Mouse (Mus musculus) embryonic facial prominence, embryonic 11.5 days (tissue): ENCODE measurements around the gene Mcoln2. TPM values are rescaled to one million over a fixed set of nuclear protein-coding genes. Genes with fewer than 3 reads are reported as not detected.
A peak's percentile ranks its signal among the peaks of the same experiment; 100 is the strongest.
"Not testable (repeated sequence)": the region's sequence is repeated elsewhere in the genome, so short reads cannot be mapped to it uniquely, and the experiment has no call there.

Experiments
- ATAC-seq: fragments of 200-750 bp; cut with Nextera tagmentation; replicated peaks from 2 replicates; pipeline ENCODE4 v1.8.0; 2017; ENCODE audit warnings: low read depth; ENCODE audit not compliant: insufficient number of reproducible peaks, low FRiP score, low TSS enrichment
- DNase-seq: peaks from one replicate; pipeline ENCODE4 v3.0.0-alpha.2; 2015; ENCODE audit warnings: low spot score
- H3K27ac ChIP-seq: fragments of 300-500 bp; sonication (generic); replicated peaks from 2 replicates; pipeline ENCODE4 v1.5.1; 2014; ENCODE audit warnings: mild to moderate bottlenecking, low read depth, low read length, control low read depth
- H3K27me3 ChIP-seq: fragments of 300-500 bp; sonication (generic); 2 replicates; pipeline ENCODE4 v1.6.1; 2014; ENCODE audit warnings: mild to moderate bottlenecking, low read length, moderate library complexity, mixed read lengths; ENCODE audit not compliant: control insufficient read depth, insufficient read depth
- H3K36me3 ChIP-seq: fragments of 300-500 bp; sonication (generic); replicated peaks from 2 replicates; pipeline ENCODE4 v1.6.1; 2014; ENCODE audit warnings: low read depth, mild to moderate bottlenecking, low read length, moderate library complexity, mixed read lengths; ENCODE audit not compliant: control insufficient read depth, insufficient read depth
- H3K4me1 ChIP-seq: fragments of 300-500 bp; sonication (generic); 2 replicates; pipeline ENCODE4 v1.6.1; 2014; ENCODE audit warnings: low read length, mixed read lengths; ENCODE audit not compliant: control insufficient read depth, insufficient read depth
- H3K4me2 ChIP-seq: fragments of 300-500 bp; sonication (generic); 2 replicates; pipeline ENCODE4 v1.6.1; 2014; ENCODE audit warnings: low read depth, mild to moderate bottlenecking, control low read depth, low read length, moderate library complexity
- H3K4me3 ChIP-seq: fragments of 300-500 bp; sonication (generic); 2 replicates; pipeline ENCODE4 v1.5.1; 2014; ENCODE audit warnings: low read depth, low read length, control low read depth
- H3K9ac ChIP-seq: fragments of 300-500 bp; sonication (generic); replicated peaks from 2 replicates; pipeline ENCODE4 v1.6.1; 2014; ENCODE audit warnings: mild to moderate bottlenecking, control low read depth, low read length
- H3K9me3 ChIP-seq: fragments of 300-500 bp; sonication (generic); replicated peaks from 2 replicates; pipeline ENCODE4 v1.6.1; 2016; ENCODE audit warnings: mild to moderate bottlenecking, low read length, inconsistent platforms, mixed read lengths; ENCODE audit not compliant: control insufficient read depth
- WGBS: fragments of 180-500 bp; shearing (Covaris S2); extraction: QIAGEN DNeasy Blood & Tissue Kit; methylation state at CpG from one replicate; pipeline ENCODE4 v1.1.7; 2014; 5-methylcytosine and 5-hydroxymethylcytosine counted together
- polyA plus RNA-seq: library from polyadenylated mRNA; unstranded; fragments of >200 nt; fragmentation: Nextera tagmentation; extraction: Ambion mirVana; gene quantifications from 2 replicates; pipeline ENCODE4 v1.2.1, GENCODE M21; 2014

Mcoln2 gene
- polyA plus RNA-seq, 1 experiment from 2014 or later = 0.29 TPM

DNA sequence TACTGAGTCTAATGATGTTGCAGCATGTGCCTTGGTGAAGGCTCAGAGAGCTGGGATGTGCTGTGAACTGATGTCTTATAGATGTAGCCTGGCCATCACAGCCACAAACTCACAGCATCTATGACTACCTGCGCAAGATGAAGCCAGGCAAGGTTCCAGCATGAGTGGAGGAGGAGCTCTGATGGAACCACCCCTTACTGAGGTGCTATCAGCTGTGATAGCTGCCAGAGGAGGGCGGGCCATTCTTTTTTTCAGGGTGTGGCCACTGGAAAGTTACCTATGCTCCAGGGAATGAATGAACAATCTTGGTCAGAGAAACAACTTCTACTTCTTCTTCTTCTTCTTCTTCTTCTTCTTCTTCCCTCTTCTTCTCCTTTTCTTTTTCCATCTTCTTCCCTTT, 57.0 kb downstream of the Mcoln2 start:
- ATAC-seq (no peak), DNase-seq (no peak)
- Histone ChIP-seq H3K27me3 (no peaks in the 10 kb centered on the region), H3K4me2 (no peak overlapping the region), H3K9me3 (no peaks in the 10 kb centered on the region), H3K36me3 (no peaks in the 10 kb centered on the region), H3K9ac (no peak overlapping the region), H3K4me3 (no peak overlapping the region), H3K27ac (no peak overlapping the region), H3K4me1 (no peaks in the 10 kb centered on the region)
- 83% methylated on average over 2 of the region's 2 CpGs for WGBS

DNA sequence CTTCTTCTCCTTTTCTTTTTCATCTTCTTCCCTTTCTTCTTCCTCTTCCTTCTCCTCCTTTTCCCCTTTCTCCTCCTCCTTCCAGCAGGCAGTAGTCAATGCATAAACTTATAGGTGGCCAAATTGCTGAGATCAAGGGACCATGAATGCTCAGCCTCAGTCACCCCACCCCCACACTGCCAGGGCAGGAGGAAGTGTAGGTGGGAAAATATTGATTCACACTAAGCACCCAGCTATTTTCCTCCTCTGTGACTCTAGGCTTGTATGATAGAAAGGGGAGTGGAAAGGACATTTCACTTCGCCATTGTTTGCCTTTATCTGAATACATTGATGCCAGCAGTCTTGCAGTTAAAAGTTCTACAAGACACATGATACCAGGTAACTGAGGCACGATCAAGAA, 57.8 kb downstream of the Mcoln2 start:
- ATAC-seq (no peak), DNase-seq (no peak)
- no peak overlapping the region for H3K9ac ChIP-seq
- H3K27ac ChIP-seq = no peak overlapping the region
- H3K4me3 ChIP-seq = no peak overlapping the region
- no peak overlapping the region for H3K4me2 ChIP-seq
- H3K9me3 ChIP-seq = no peaks in the 10 kb centered on the region
- WGBS = 84% methylated on average over 2 of the region's 2 CpGs
- no peaks in the 10 kb centered on the region for H3K27me3 ChIP-seq
- no peaks in the 10 kb centered on the region for H3K36me3 ChIP-seq
- no peaks in the 10 kb centered on the region for H3K4me1 ChIP-seq

- H3K36me3 ChIP-seq, H3K9me3 ChIP-seq, H3K9ac ChIP-seq, H3K4me1 ChIP-seq, H3K4me2 ChIP-seq, DNase-seq, H3K27me3 ChIP-seq, H3K4me3 ChIP-seq, ATAC-seq, H3K27ac ChIP-seq: not testable (repeated sequence)
- WGBS = 94% methylated on average over 8 of the region's 8 CpGs
Observed at GRCm38 (mm10) chr3:146209759-146210158, 60.1 kb downstream of the Mcoln2 start.

DNA sequence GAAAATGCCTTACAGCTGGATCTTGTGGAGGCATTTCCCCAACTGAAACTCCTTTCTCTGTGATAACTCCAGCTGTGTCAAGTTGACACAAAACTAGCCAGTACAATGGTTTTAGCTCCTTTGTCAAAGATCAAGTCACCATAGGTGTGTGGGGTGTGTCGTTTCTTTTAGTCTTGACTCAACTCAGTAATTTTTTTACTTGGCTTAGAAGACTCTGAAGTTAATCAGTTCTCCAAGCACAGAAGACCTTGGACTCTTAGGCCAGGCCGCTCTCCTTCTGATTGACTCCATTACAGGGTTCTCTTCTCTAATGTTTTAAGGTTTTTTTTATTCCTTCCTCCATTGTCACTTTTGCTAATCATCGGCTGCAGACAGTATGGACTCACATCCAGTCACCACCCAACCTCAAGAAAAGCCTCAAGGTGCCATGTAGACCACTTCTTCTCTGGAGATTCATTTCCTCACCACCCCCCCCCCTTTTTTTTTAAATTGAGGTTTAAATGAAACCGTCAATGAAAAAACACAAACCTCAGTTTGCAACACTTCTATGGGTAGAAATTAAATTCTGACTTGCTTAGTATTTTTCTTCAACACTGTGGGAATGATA, 61.6 kb downstream of the Mcoln2 start:
- 84% methylated on average over 4 of the region's 4 CpGs for WGBS
- H3K27me3 ChIP-seq = no peaks in the 10 kb centered on the region
- H3K4me3 ChIP-seq = no peak overlapping the region
- H3K9me3 ChIP-seq = no peaks in the 10 kb centered on the region
- H3K4me1 ChIP-seq = no peaks in the 10 kb centered on the region
- H3K27ac ChIP-seq = no peak overlapping the region
- no peak for ATAC-seq
- no peaks in the 10 kb centered on the region for H3K36me3 ChIP-seq
- no peak for DNase-seq
- no peak overlapping the region for H3K9ac ChIP-seq
- no peak overlapping the region for H3K4me2 ChIP-seq

DNA sequence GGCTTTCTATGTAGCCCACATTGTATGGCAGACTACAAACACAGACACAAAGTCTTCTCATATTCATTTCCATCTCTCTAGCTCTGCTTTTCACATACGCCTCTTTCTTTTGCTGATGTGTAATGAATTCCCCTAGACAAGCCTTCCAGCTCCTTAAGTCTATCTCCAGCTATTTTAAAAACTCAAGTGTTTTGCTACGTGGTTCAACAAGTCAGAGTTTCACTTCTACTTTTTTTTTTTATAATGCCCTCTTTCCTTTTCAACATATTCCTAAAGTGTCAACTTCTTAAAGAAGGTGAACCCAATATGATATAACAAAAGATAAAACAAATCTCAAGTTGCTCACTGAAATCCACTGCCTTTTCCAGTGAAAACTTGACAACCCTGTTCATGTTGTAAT, 62.3 kb downstream of the Mcoln2 start:
- no peak overlapping the region for H3K27ac ChIP-seq
- no peaks in the 10 kb centered on the region for H3K36me3 ChIP-seq
- H3K9ac ChIP-seq = no peak overlapping the region
- H3K4me3 ChIP-seq = no peak overlapping the region
- 84% methylated on average over 2 of the region's 2 CpGs for WGBS
- H3K4me2 ChIP-seq = no peak overlapping the region
- no peaks in the 10 kb centered on the region for H3K9me3 ChIP-seq
- H3K4me1 ChIP-seq = no peaks in the 10 kb centered on the region
- DNase-seq (no peak), ATAC-seq (no peak)
- no peaks in the 10 kb centered on the region for H3K27me3 ChIP-seq

- WGBS = 58% methylated on average over 5 of the region's 5 CpGs
- no peaks in the 10 kb centered on the region for H3K36me3 ChIP-seq
- ATAC-seq (no peak), DNase-seq (no peak)
- H3K9me3 ChIP-seq = no peaks in the 10 kb centered on the region
- no peak overlapping the region for H3K4me3 ChIP-seq
- H3K4me1 ChIP-seq = no peaks in the 10 kb centered on the region
- H3K4me2 ChIP-seq = no peak overlapping the region
- no peak overlapping the region for H3K9ac ChIP-seq
- no peaks in the 10 kb centered on the region for H3K27me3 ChIP-seq
- no peak overlapping the region for H3K27ac ChIP-seq
Observed at GRCm38 (mm10) chr3:146213336-146213735, 63.7 kb downstream of the Mcoln2 start.

- DNase-seq = no peak
Observed at GRCm38 (mm10) chr3:146216561-146216960, 66.9 kb downstream of the Mcoln2 start.

GRCm38 (mm10) chr3:146220776-146221486, 71.3 kb downstream of the Mcoln2 start, which contains the start of gene Lpar3:
Gene Lpar3 (plus strand): TSS chr3:146220963.
- WGBS = under 1% methylated on average over 73 of the region's 73 CpGs
- peak within 1 kb of the TSS; percentile 90 for H3K4me2 ChIP-seq
- no peaks in the 10 kb centered on the region for H3K36me3 ChIP-seq
- peak within 1 kb of the TSS; percentile 54 for H3K9ac ChIP-seq
- no peaks in the 10 kb centered on the region for H3K4me1 ChIP-seq
- ATAC-seq = peak; percentile 84
- no peaks in the 10 kb centered on the region for H3K9me3 ChIP-seq
- no peak within 1 kb of the TSS for H3K27ac ChIP-seq
- H3K27me3 ChIP-seq = peaks cover 2% of the 10 kb centered on the region; the same call in 1 of the 2 replicates
- peak; percentile 74 for DNase-seq
- H3K4me3 ChIP-seq = peak within 1 kb of the TSS; percentile 57

More at GRCm38 (mm10) chr3:146216561-146216960, 66.9 kb downstream of the Mcoln2 start:
- Histone ChIP-seq H3K4me2 (no peak overlapping the region), H3K27me3 (peaks cover 2% of the 10 kb centered on the region; the same call in 1 of the 2 replicates), H3K36me3 (no peaks in the 10 kb centered on the region), H3K4me3 (no peak overlapping the region), H3K9me3 (no peaks in the 10 kb centered on the region), H3K9ac (no peak overlapping the region), H3K4me1 (no peaks in the 10 kb centered on the region), H3K27ac (no peak overlapping the region)
- 95% methylated on average over 3 of the region's 3 CpGs for WGBS
- ATAC-seq = no peak
